Mouse (Mus musculus): Measurements from ENCODE around the gene As3mt. TPM values are rescaled to one million over a fixed set of nuclear protein-coding genes. Genes with fewer than 3 reads are reported as not detected.
A peak's percentile ranks its signal among the peaks of the same experiment; 100 is the strongest.

As3mt gene
- total RNA-seq (2021), result 10 to 100 TPM; 89.0 to 94.8 TPM
- 11.3 and 14.3 TPM in 2 replicates for polyA plus RNA-seq (2012; rRNA removed)
- long read RNA-seq, transcript As3mt-201 (11 exons, 1,736 nt), result major isoform, 63 of 85 reads
- long read RNA-seq, partial matches to known transcripts, result 8 of 85 reads
- long read RNA-seq, other reads (novel, unspliced or antisense), result 11 of 85 reads

- peak; percentile 90 for DNase-seq
These were observed at the start of gene As3mt for GRCm38 (mm10) chr19:46707296-46708151. Gene As3mt (plus strand): TSS chr19:46707458.

- DNase-seq, result no peak
These were observed 48.9 kb upstream of the As3mt start for GRCm38 (mm10) chr19:46658348-46658747.

DNA sequence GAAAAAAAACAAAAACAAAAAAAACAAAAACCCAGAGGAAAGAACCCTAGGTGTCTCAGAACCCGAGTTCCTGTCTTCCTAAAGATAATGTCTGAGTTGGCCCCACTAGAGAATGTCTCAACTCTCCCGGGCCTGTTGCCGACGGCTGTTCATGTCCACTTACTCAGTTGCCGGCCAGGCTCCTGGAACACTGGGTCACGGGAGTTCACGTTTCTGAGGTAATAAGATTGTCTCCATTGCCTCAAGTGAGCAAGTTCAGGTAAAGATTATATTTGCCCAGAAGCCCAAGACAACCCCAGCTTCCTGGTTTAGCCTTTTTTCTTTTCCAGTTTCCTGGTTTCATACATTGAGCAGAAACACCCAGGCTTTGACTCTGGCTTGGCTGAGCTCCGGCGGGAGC, 48.4 kb upstream of the As3mt start:
- DNase-seq, result no peak

DNA sequence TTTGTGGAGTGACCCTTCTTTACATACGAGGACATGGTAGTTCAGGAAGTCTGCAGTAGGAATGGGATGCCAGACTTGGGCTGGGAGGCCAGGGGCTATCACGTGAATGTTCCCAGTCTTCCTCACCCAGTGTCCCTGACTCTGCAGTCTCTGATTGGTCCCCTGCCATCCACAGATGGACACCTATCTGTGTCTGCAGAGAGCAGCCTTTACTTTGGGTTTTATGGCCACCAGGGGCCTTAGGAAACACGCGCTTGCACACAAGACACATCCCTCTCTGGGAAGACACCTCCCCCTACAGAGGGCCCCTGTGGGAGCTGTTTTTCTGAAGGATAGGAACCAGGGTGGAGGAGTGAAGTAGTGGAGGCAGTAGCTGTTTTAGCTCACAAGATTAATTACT, 45.7 kb upstream of the As3mt start:
- DNase-seq, result peak; percentile 8

DNA sequence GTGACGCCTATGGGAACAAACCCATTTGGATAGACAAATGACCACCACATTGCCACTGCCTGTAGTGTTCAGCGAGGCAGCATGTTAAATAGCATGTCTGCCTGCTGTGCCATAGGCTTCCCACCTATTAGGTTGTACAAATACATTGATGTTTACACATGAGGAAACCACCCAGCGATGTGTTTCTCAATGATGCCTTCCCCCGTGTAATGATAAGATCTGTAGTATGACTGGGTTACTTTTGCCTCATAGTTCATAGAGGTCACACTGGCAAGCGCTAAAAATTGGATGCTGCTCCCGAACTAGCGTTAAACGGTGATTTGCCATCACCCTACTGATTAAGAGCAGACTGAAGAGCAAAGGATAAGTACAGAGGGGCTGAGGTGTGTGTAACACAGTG, 45.0 kb upstream of the As3mt start:
- DNase-seq, result peak; percentile 1

DNA sequence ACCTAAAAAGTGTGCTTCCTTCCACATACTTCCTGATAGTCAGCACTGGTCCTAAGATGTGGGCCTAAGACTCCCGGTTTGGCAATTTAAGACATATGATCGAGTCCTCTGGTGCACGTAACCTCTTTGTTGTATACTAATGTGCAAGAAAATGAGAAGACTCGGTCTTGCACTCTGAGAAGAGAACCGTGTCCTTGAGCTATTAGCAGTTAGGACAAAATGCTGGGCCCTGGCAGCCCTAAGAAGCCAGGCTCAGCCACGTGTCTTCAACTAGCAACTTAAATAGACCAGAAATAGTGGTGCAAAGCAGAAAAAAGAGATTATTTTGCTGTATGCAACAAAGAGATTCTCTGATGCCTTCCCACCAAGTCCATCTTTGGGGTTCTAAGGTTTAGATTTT, 44.5 kb upstream of the As3mt start:
- DNase-seq, result peak; percentile 1

DNA sequence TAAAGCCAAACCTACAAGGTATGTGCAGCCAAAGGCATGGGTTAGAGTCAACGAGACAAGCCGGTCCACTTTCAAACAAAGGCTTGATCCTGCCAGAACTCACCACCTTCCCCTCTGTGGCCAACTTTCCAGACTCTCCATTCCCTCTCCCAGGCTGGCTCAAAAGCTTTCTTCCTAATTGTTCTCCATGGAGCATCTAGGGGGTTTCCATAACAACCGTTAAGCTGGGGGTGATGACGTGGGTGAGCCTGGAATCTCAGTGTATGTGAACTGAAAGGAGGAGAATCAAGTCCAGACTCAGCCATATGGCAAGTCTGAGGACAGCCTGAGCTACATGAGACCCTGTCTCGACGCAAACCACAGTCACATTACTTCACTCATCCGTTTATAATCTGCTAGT, 41.8 kb upstream of the As3mt start:
- peak; percentile 3 for DNase-seq

- DNase-seq, result peak; percentile 42
These were observed 40.0 kb upstream of the As3mt start for GRCm38 (mm10) chr19:46667300-46667699.

DNA sequence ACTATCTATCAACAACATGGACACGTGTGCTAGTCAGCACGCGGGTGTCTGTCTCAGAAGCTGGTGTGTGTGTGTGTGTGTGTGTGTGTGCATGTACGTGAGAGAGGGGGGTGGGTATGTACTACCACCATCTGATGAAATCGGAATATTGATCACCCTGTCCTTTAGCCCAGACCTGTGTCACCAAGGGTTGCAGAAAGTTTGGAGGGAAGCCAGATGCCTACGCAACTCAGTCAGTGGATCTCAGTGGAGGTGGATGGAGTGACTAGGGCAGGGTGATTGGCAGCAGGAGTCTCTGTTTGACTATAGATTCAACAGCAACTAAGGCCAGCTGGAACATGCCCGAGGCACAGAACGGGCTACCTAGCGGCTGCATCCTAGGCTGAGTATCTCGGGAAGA, 39.0 kb upstream of the As3mt start:
- DNase-seq, result peak; percentile 60

- no peak for DNase-seq
These were observed 37.5 kb upstream of the As3mt start for GRCm38 (mm10) chr19:46669802-46670201.

DNA sequence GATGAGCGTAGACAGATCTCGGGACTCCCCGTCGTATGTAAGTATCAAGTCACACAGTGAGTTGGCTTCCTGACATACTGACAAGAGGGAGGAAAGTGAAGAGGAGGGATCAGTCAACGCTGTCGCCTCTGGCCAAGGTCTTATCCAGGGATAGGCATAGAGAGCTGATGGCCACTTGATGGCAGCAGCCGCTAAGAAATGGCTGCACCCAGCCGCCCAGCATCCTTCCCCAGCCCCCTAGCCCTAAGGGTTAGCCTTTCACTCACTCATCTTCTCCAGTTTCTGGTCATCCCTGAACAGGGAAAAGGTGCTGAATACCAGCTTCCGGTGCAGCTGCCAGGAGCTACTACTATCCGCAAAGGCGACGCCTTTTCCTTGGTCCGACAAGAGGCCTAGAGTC, 36.6 kb upstream of the As3mt start:
- peak; percentile 64 for DNase-seq

- peak; percentile 78 for DNase-seq
These were observed 34.4 kb upstream of the As3mt start, which contains the start of gene Cyp17a1 for GRCm38 (mm10) chr19:46672766-46673418. Gene Cyp17a1 (minus strand): TSS chr19:46673172.

GRCm38 (mm10) chr19:46675641-46676040, 31.6 kb upstream of the As3mt start:
- DNase-seq, result peak; percentile 20

DNA sequence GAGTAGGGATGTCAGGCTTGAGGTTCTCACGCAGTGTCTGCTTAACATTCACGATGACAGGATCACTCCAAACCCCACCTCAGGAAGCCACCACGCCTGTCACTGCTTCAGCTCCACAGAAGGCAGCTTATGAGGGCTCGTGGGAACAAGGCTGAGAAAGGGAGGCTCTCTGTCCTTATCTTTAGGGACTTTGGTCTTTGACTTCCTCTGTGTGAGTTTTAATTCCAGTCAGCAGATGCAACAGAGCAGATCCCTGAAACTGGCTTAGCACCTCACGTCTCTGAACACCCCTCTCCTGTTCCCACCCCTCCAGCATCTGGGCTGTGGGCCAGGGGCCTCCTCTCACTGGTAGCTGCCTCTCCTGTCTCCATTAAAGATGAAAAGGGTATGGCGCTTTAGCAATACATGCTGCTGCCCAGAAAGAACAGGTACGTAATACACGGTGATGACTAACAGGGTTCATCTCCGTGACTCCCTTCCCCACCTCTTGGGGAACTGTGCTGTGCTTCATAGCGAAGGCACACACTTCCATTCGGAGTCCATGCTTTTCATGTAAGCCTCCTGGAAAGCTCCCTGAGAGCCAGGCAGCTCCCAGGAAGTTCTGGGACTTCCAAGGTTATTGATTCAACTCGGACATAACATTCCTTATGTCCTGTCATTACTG, 27.4 kb upstream of the As3mt start:
- DNase-seq, result no peak

DNA sequence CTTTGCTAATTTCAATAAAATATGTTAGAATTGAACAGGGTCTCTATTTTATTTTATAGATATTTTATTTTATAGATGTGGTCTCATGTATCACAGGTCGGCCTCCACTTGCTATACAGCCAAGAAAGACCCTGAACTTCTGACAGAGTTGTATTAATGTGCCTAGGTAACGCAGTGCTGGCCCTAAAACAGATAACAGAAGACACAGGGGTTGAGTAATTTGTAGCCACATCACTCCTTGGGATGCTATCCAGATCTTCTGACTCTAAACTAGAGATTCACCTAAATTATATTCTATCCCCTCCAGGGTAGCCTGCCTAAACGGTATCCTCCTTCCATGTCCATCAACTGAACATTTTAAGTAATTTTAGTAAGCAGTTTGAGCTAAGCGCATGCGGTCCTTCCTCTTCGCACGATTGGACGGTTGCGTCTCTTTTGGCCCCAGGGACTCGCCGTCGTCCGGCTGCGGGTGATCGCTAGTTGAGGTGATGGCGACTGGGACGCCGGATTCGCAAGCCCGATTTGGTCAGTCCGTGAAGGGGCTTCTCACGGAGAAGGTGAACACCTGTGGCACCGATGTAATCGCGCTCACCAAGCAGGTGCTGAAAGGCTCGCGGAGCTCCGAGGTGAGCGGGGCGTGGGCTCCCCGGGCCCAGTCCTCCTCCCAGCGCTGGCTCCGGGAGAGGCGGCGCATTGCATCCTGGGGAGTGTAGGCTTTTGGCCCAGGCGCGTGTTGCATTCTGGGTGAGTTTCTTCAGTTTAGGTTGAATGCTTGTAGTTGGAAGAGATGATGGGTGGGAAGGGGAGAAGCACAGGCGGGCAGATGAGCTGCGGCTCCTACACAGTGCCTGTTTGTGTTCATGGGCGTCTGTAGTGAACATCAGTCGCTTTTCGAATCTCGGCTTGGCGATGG, 17.5 kb upstream of the As3mt start, which contains the start of gene Borcs7:
Gene Borcs7, plus strand, starts transcription at position 447 of the 913 bp plus-strand sequence.
- DNase-seq, result peak; percentile 93

DNA sequence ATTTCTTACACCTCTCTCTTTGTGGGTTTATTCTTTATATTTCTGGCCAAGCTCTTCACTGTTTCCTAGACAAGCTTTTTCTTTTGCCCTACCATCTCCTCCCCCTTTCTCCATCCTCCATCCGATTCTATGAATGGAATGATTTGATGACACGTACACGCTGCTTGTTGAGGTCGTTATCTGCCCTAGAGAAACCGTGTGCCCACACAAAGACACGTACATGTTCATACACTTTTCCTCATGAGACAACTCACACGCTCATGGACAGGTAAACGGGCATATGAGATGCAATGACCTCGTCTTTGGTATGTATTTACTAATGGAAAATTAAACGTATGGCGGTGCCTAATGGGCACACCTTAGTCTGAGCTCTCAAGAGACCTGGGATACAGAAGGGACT, 16.9 kb upstream of the As3mt start:
- no peak for DNase-seq

DNA sequence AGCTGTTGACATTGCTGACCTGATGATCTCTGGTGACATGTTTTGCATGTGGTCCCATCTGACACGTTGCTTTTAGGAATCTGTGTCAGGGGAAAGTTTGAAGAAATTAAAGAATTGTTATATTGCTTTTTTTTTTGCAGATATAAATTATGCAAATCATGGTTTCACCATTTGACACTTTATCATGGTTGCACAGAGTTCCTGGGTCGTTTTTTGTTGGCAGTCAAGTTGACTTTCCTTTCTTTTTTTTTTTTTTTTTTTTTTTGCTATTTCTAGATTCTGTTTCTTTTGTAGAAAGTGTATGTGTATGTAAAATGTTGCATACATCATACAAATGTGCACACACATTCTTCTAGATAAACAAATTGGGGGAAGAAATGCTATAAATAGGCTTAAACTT, 16.2 kb upstream of the As3mt start:
- DNase-seq, result no peak

DNA sequence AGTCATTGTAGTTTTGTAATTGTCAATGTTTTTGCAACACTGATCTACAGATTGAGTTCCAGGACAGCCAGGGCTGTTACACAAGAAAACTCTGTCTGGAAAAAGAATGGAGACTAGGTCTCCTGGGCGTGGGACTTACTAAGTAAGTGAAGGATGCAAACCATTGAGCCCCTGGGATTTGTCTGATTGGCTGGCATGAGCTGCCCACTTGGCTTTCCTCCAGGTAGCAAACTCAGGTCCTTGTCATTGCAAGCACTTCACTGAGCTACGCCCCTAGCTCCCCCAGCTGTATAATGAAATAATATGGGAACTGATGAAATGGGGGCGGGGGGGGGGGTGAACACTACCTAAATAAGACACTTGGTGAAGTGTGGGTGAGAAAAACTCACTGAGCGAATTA, 14.1 kb upstream of the As3mt start:
- peak; percentile 14 for DNase-seq

- DNase-seq, result no peak
These were observed 10.8 kb upstream of the As3mt start for GRCm38 (mm10) chr19:46696482-46696881.

GRCm38 (mm10) chr19:46696943-46697342, 10.3 kb upstream of the As3mt start:
- DNase-seq, result peak; percentile 39

GRCm38 (mm10) chr19:46697840-46698517, 9.3 kb upstream of the As3mt start:
- peak; percentile 30 for DNase-seq

All from adrenal gland, adult 2 months (tissue).